Mouse (Mus musculus) bone marrow, adult 2 months (tissue): ENCODE results near the gene Ksr2.

Experiments used
- CTCF ChIP-seq: fragments of 200-500 bp; IDR thresholded peaks from 2 replicates; pipeline ENCODE4 v1.5.1; 2011; ENCODE audit warnings: low read length, control low read depth; ENCODE audit not compliant: control insufficient read depth, insufficient read depth
- POLR2A ChIP-seq: fragments of 200-500 bp; IDR thresholded peaks from 2 replicates; pipeline ENCODE4 v1.6.1; 2011; ENCODE audit warnings: low read depth, mild to moderate bottlenecking, control low read depth, low read length, borderline replicate concordance; ENCODE audit not compliant: control insufficient read depth

DNA sequence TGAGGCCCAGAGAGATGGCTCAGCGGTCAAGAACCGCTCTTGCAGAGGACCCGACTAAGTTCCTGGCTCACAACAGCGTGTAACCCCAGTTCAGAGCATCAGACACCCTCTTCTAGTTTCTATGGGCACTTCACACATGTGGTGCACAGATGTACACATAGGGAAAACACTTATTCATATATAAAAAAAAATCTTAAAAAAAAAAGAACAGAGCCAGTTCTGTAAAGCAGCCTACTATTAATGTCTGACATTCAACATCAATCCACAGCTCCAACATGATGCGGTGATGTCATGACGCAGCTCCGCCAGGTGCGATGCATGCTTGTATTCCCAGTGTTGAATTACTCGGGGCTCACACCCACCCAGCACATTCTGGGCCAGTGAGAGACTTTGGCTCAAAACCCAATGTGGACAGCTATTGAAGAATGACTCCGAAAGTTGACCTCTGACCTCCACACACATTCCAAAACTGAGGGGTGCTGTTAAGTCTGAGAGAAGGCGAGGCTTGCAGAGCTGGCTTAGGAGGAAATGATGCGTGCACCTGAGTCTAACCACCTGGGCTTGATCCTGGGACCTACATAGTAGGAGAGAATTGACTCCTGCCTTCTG lies 28.5 kb downstream of the Ksr2 start:
- TF ChIP-seq POLR2A, result no peak
- TF ChIP-seq CTCF, result no peak
